Mouse (Mus musculus): ENCODE data around the gene Gm17349. TPM values are rescaled to one million over a fixed set of nuclear protein-coding genes. Genes with fewer than 3 reads are reported as not detected.
"Not testable (repeated sequence)": the region's sequence is repeated elsewhere in the genome, so short reads cannot be mapped to it uniquely, and the experiment has no call there.

The Gm17349 gene
- polyA plus RNA-seq, 1 experiment from 2014 or later = not detected

DNA sequence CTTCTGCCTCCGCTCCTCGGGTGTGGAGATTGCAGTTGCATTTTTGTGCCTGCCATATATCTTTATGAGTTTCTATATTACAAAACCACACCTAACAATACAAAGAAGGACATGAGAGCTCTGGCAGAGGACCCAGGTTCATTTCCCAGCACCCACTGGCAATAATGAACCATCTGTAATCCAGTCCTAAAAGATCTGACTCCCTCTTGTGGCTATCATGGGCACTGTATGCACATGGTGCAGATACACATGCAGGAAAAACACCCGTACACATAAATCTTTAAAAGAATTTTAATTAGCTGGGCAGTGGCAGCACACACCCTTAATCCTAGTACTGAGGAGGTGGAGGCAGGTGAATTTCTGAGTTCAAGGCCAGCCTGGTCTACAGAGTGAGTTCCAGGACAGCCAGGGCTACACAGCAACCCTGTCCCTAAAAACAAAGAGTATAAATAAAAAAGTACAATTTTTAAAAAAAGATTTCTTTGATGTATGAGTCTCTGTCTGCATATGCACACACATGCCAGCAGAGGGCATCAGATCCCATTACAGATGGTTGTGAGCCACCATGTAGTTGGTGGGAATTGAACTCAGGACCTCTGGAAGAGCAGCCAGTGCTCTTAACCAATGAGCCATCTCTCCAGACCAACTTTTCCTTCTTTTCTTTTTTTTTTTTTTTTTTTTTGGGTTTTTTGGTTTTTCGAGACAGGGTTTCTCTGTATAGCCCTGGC, 23.9 kb upstream of the Gm17349 start:
- ATAC-seq (replicated peaks; ENCODE audit: low FRiP score) = no peak
- H3K4me1 ChIP-seq (replicated peaks; ENCODE audit: control insufficient read depth, insufficient read depth, low read length) = peaks cover 12% of the 10 kb centered on the region
- no peak overlapping the region for H3K9ac ChIP-seq (ENCODE audit: low read depth, low read length)
- DNase-seq (ENCODE audit: low spot score) = no peak
- peaks cover 20% of the 10 kb centered on the region for H3K36me3 ChIP-seq (ENCODE audit: control insufficient read depth, insufficient read depth, low read length)
- no peaks in the 10 kb centered on the region for H3K27me3 ChIP-seq (replicated peaks; ENCODE audit: control insufficient read depth, insufficient read depth, low read length)
- peaks cover 5% of the 10 kb centered on the region; the same call in 1 of the 2 replicates for H3K9me3 ChIP-seq (ENCODE audit: control insufficient read depth, low read length)
- 98% methylated on average over 3 of the region's 4 CpGs for WGBS
- no peak overlapping the region for H3K4me3 ChIP-seq (ENCODE audit: low read depth, low read length)
- no peak overlapping the region for H3K4me2 ChIP-seq
- no peak overlapping the region for H3K27ac ChIP-seq (ENCODE audit: low read depth, low read length)

DNA sequence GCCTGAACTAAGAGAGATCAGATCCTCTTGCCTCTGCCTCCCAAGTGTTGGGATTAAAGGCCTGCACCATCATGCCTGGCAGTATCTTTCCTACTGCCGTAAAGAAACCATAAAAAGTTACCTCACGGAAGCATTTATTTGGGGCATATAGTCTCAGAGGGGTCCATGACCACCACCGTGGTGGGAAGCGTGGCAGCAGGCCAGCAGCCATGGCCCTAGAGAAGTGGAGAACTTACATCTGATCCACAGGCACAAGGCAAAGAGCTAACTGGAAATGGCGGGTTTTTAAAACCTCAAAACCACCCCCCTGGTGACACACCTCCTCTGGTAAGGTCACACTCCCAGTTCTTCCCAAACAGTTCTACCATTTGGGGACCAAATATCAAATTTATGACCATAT, 22.9 kb upstream of the Gm17349 start:
- DNase-seq (ENCODE audit: low spot score) (no peak), ATAC-seq (replicated peaks; ENCODE audit: low FRiP score) (no peak)
- H3K27me3 ChIP-seq (replicated peaks; ENCODE audit: control insufficient read depth, insufficient read depth, low read length) = no peaks in the 10 kb centered on the region
- H3K4me3 ChIP-seq (ENCODE audit: low read depth, low read length) = no peak overlapping the region
- 91% methylated on average over 5 of the region's 5 CpGs for WGBS
- peaks cover 20% of the 10 kb centered on the region for H3K36me3 ChIP-seq (ENCODE audit: control insufficient read depth, insufficient read depth, low read length)
- no peak overlapping the region for H3K9ac ChIP-seq (ENCODE audit: low read depth, low read length)
- peaks cover 22% of the 10 kb centered on the region for H3K4me1 ChIP-seq (replicated peaks; ENCODE audit: control insufficient read depth, insufficient read depth, low read length)
- H3K9me3 ChIP-seq (ENCODE audit: control insufficient read depth, low read length) = peaks cover 5% of the 10 kb centered on the region; the same call in 1 of the 2 replicates
- H3K4me2 ChIP-seq = no peak overlapping the region
- H3K27ac ChIP-seq (ENCODE audit: low read depth, low read length) = no peak overlapping the region

DNA sequence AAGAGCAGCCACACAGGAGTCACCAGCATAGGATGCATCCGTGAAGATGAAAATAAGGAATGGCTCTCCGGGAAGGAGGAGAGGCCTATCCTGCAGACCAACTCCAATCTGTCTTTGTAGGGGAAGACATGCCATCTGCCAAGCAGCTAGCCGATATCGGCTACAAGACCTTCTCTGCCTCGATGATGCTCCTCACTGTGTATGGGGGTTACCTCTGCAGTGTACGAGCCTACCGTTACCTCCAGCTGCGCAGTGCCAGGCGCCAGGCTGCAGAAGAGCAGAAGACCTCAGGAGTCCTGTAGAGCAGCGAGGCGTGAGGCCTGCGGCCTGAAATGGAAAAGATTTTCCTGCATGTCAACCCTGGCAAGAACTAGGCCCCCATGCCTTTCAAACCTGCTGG, 22.2 kb upstream of the Gm17349 start:
- no peak overlapping the region for H3K27ac ChIP-seq (ENCODE audit: low read depth, low read length)
- no peak overlapping the region for H3K4me2 ChIP-seq
- peaks cover 5% of the 10 kb centered on the region; the same call in 1 of the 2 replicates for H3K9me3 ChIP-seq (ENCODE audit: control insufficient read depth, low read length)
- H3K4me3 ChIP-seq (ENCODE audit: low read depth, low read length) = no peak overlapping the region
- no peaks in the 10 kb centered on the region for H3K27me3 ChIP-seq (replicated peaks; ENCODE audit: control insufficient read depth, insufficient read depth, low read length)
- WGBS = 95% methylated on average over 12 of the region's 12 CpGs
- ATAC-seq (replicated peaks; ENCODE audit: low FRiP score) = no peak
- no peak overlapping the region for H3K9ac ChIP-seq (ENCODE audit: low read depth, low read length)
- DNase-seq (ENCODE audit: low spot score) = no peak
- peaks cover 27% of the 10 kb centered on the region for H3K4me1 ChIP-seq (replicated peaks; ENCODE audit: control insufficient read depth, insufficient read depth, low read length)
- peaks cover 20% of the 10 kb centered on the region for H3K36me3 ChIP-seq (ENCODE audit: control insufficient read depth, insufficient read depth, low read length)

DNA sequence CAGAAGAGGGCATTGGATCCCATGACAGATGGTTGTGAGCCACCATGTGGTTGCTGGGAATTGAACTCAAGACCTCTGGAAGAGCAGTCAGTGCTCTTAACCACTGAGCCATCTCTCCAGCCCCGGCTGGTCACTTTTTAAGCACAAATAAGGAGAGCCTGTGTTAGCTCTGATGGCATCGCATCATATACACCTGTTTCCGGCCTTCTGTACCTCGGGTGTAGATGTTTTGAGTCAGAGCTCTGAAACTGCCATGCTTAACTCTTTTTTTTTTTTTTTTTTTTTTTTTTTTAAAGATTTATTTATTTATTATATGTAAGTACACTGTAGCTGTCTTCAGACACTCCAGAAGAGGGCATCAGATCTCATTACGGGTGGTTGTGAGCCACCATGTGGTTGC, 21.7 kb upstream of the Gm17349 start:
- H3K9me3 ChIP-seq (ENCODE audit: control insufficient read depth, low read length); H3K9ac ChIP-seq (ENCODE audit: low read depth, low read length); H3K27ac ChIP-seq (ENCODE audit: low read depth, low read length); DNase-seq (ENCODE audit: low spot score); ATAC-seq (replicated peaks; ENCODE audit: low FRiP score); H3K4me2 ChIP-seq; H3K27me3 ChIP-seq (replicated peaks; ENCODE audit: control insufficient read depth, insufficient read depth, low read length): not testable (repeated sequence)
- peak overlapping the region; percentile 88; the same call in 1 of the 2 replicates for H3K4me3 ChIP-seq (ENCODE audit: low read depth, low read length)
- peaks cover 29% of the 10 kb centered on the region for H3K4me1 ChIP-seq (replicated peaks; ENCODE audit: control insufficient read depth, insufficient read depth, low read length)
- WGBS = 84% methylated on average over 4 of the region's 5 CpGs
- H3K36me3 ChIP-seq (ENCODE audit: control insufficient read depth, insufficient read depth, low read length) = peaks cover 20% of the 10 kb centered on the region

DNA sequence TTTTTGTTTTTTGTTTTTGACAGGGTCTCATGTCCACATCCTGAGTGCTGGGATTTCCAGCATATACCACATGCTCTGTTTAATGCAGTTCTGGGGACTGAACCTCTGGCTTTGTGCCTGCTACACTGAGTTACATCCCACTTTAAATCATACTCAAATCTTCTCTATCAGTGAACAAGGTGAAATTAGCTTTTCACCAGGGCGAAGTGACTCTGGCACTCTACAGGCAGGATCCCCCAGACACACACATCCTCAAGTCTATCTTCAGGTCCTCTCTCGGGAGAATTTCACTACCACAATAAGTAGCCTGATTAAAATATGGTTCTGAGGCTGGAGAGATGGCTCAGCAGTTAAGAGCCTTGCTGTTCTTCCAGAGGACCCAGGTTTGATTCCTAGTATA, 21.3 kb upstream of the Gm17349 start:
- Histone ChIP-seq H3K27me3 (replicated peaks; ENCODE audit: control insufficient read depth, insufficient read depth, low read length) (no peaks in the 10 kb centered on the region), H3K4me1 (replicated peaks; ENCODE audit: control insufficient read depth, insufficient read depth, low read length) (peaks cover 30% of the 10 kb centered on the region), H3K4me2 (peak overlapping the region; percentile 89), H3K36me3 (ENCODE audit: control insufficient read depth, insufficient read depth, low read length) (peaks cover 20% of the 10 kb centered on the region), H3K27ac (ENCODE audit: low read depth, low read length) (no peak overlapping the region), H3K9ac (ENCODE audit: low read depth, low read length) (peak overlapping the region; percentile 87), H3K4me3 (ENCODE audit: low read depth, low read length) (peak overlapping the region; percentile 88), H3K9me3 (ENCODE audit: control insufficient read depth, low read length) (peaks cover 5% of the 10 kb centered on the region; the same call in 1 of the 2 replicates)
- 76% methylated on average over 2 of the region's 2 CpGs for WGBS
- ATAC-seq (replicated peaks; ENCODE audit: low FRiP score) = no peak
- DNase-seq (ENCODE audit: low spot score) = no peak

DNA sequence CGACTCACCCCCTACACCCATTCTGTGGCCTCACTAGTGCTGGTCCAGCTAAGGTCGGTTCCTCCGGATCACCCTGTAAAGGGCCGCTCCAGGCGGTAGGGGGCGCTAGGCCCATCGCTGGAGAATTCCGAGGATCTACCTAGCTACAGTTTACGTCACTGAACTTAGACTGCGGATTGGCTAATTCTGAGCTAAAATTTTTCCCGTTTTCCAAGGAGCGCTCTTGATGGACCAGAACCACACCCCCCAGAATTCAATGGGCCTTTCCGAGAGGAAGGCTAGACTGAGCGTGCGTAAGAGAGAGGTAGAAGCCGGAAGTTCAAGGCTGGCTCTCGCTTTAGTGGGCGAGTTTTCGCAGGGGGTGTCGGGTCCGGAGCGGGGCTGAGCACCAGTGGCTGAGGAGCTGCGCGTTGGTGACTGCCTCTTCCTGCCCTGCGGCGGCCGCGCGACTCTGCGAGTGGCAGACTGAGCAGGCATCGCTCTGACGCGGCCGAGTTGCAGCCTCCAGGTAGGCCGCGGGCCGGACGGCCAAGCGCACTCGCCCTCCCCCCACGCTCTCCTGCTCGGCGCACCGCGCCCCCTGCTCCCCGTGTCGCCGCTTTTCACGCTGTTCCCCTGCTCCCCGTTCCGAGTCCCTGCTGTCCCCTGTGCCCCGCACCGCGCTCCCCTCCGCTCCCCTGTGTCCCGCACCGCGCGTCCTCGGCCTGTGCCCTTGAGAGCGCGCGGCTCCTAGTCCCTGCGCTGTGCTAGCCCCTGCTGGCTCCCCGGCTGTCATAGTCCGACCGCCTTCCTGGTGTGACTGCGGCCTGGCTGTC, 20.3 kb upstream of the Gm17349 start, which contains the start of gene Cox14:
Cox14 (plus strand) TSS at position 278 of the 815 bp plus-strand sequence.
- Histone ChIP-seq H3K4me2 (peak within 1 kb of the TSS; percentile 89), H3K27me3 (replicated peaks; ENCODE audit: control insufficient read depth, insufficient read depth, low read length) (no peaks in the 10 kb centered on the region), H3K36me3 (ENCODE audit: control insufficient read depth, insufficient read depth, low read length) (peaks cover 17% of the 10 kb centered on the region), H3K4me3 (ENCODE audit: low read depth, low read length) (peak within 1 kb of the TSS; percentile 88), H3K27ac (ENCODE audit: low read depth, low read length) (peak within 1 kb of the TSS; percentile 76), H3K4me1 (replicated peaks; ENCODE audit: control insufficient read depth, insufficient read depth, low read length) (peaks cover 30% of the 10 kb centered on the region), H3K9ac (ENCODE audit: low read depth, low read length) (peak within 1 kb of the TSS; percentile 87), H3K9me3 (ENCODE audit: control insufficient read depth, low read length) (peaks cover 5% of the 10 kb centered on the region; the same call in 1 of the 2 replicates)
- ATAC-seq (replicated peaks; ENCODE audit: low FRiP score) (peak; percentile 91), DNase-seq (ENCODE audit: low spot score) (peak; percentile 95)
- WGBS = under 1% methylated on average over 66 of the region's 68 CpGs

DNA sequence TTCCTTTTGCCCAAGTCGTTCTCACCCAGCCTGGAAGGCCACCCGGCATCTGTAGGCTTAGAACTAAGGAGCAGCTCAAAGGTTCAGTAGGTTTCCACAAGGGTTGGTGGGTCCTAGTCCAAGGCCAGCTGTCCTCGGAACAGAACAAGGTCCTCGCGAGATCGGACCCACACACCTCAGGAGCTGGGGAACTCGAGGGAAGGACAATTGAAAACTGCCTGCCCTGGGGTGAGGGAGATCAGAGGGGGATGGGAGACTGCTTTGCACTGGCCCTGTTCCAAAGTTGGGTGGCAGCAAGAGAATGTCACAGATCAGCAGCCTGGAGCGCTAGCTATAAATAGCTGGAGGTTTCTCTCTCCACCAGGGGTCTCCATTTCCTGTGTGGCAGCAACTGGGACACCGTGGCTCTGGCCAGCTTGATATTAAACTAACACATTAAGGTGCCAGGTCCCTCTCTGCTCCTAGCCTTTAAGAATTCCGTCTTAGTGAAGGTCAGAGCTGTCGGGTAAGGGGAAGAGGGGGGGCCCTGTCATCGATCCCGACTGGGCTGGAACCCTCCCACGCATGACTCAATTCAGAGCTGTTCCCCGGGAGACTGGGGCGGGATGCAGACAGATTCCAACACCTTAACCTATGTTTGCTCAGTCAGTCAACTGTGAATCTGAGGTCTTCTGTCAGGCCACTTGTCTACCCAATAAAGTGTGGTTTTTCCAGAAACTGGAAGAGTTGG, 19.2 kb upstream of the Gm17349 start:
- ATAC-seq (replicated peaks; ENCODE audit: low FRiP score) = peak; percentile 24
- Histone ChIP-seq H3K9ac (ENCODE audit: low read depth, low read length) (peak overlapping the region; percentile 30), H3K9me3 (ENCODE audit: control insufficient read depth, low read length) (peaks cover 5% of the 10 kb centered on the region; the same call in 1 of the 2 replicates)

More for the DNA sequence above, 19.2 kb upstream of the Gm17349 start:
- Histone ChIP-seq H3K4me3 (ENCODE audit: low read depth, low read length) (peak overlapping the region; percentile 88), H3K4me2 (peak overlapping the region; percentile 73), H3K36me3 (ENCODE audit: control insufficient read depth, insufficient read depth, low read length) (peaks cover 17% of the 10 kb centered on the region), H3K4me1 (replicated peaks; ENCODE audit: control insufficient read depth, insufficient read depth, low read length) (peaks cover 30% of the 10 kb centered on the region), H3K27me3 (replicated peaks; ENCODE audit: control insufficient read depth, insufficient read depth, low read length) (no peaks in the 10 kb centered on the region), H3K27ac (ENCODE audit: low read depth, low read length) (peak overlapping the region; percentile 84)
- peak; percentile 73 for DNase-seq (ENCODE audit: low spot score)
- WGBS = 11% methylated on average over 16 of the region's 16 CpGs
